Mouse (Mus musculus) embryonic facial prominence, embryonic 15.5 days (tissue): ENCODE data around the gene Dctd. TPM values are rescaled to one million over a fixed set of nuclear protein-coding genes. Genes with fewer than 3 reads are reported as not detected.

Experiments used
- ATAC-seq: fragments of 200-750 bp; cut with Nextera tagmentation; 2 replicates; pipeline ENCODE4 v1.8.0; 2017; ENCODE audit warnings: low read depth, moderate TSS enrichment; ENCODE audit not compliant: insufficient number of reproducible peaks, low FRiP score, low TSS enrichment
- H3K27ac ChIP-seq: fragments of 300-500 bp; sonication (generic); replicated peaks from 2 replicates; pipeline ENCODE4 v1.5.1; 2015; ENCODE audit warnings: mild to moderate bottlenecking, inconsistent platforms
- H3K27me3 ChIP-seq: fragments of 300-500 bp; sonication (generic); 2 replicates; pipeline ENCODE4 v1.6.1; 2015; ENCODE audit warnings: inconsistent platforms
- H3K36me3 ChIP-seq: fragments of 300-500 bp; sonication (generic); 2 replicates; pipeline ENCODE4 v1.6.1; 2015; ENCODE audit warnings: mild to moderate bottlenecking, inconsistent platforms
- H3K4me1 ChIP-seq: fragments of 300-500 bp; sonication (generic); 2 replicates; pipeline ENCODE4 v1.6.1; 2015; ENCODE audit warnings: inconsistent platforms
- H3K4me2 ChIP-seq: fragments of 300-500 bp; sonication (generic); replicated peaks from 2 replicates; pipeline ENCODE4 v1.6.1; 2015; ENCODE audit warnings: mild to moderate bottlenecking, inconsistent platforms
- H3K4me3 ChIP-seq: fragments of 300-500 bp; sonication (generic); replicated peaks from 2 replicates; pipeline ENCODE4 v1.5.1; 2015; ENCODE audit warnings: mild to moderate bottlenecking, inconsistent platforms
- H3K9ac ChIP-seq: fragments of 300-500 bp; sonication (generic); 2 replicates; pipeline ENCODE4 v1.6.1; 2015; ENCODE audit warnings: inconsistent platforms
- H3K9me3 ChIP-seq: fragments of 300-500 bp; sonication (generic); replicated peaks from 2 replicates; pipeline ENCODE4 v1.6.1; 2016; ENCODE audit warnings: inconsistent platforms
- WGBS: fragments of 180-500 bp; shearing (Covaris S2); methylation state at CpG from one replicate; pipeline ENCODE4 v1.1.7; 2015; 5-methylcytosine and 5-hydroxymethylcytosine counted together
- polyA plus RNA-seq: library from polyadenylated mRNA; unstranded; fragments of >200 nt; fragmentation: Nextera tagmentation; extraction: Ambion mirVana; gene quantifications from 2 replicates; pipeline ENCODE4 v1.2.1, GENCODE M21; 2015

Gene Dctd
- 24.3 and 24.9 TPM in 2 replicates for polyA plus RNA-seq

DNA sequence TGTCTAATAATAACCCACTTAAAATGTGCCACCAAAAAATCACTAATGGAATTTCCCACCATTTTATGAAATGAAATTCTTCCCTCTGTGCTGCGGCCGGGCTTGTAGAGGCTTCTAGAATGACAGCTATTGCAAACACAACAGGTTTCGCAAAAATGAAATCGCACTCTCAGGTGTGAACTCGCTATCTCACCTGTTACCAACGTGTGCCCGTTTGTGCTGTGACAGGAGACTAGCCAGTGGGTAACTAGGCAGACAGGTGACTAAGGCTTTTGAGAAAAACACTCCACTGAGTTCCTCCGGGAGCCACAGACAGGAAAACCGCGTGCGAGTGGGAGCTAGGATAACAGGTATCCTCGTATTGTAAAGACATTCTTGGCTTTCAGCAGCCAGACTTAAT is at the start of gene Dctd:
Gene Dctd, plus strand, starts transcription at position 301 of the 400 bp plus-strand sequence.
- Histone ChIP-seq H3K4me2 (peak within 1 kb of the TSS; percentile 59), H3K36me3 (no peaks in the 10 kb centered on the region), H3K27me3 (no peaks in the 10 kb centered on the region), H3K9me3 (no peaks in the 10 kb centered on the region), H3K4me1 (peaks cover 4% of the 10 kb centered on the region), H3K27ac (no peak within 1 kb of the TSS), H3K4me3 (peak within 1 kb of the TSS; percentile 32), H3K9ac (no peak within 1 kb of the TSS)
- WGBS, result 70% methylated on average over 12 of the region's 12 CpGs
- ATAC-seq, result no peak

DNA sequence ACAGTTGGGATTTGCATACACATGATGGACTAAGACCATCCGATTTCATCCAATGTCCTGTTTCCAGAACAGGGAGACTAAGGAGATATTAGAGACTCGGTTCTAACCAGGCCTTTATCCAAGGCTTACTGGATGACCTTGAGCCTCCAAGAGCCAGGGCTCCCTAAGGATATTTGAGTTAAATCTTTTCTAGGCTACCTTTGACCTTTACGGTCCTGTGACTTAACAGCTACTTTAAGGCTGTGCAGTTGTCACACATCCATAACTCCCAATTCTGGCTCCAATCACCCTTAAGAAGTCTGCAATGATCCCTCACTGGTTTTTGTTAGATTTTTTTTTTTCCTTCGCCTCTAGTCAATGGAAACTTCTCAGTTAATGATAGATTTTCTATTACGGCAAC is 45.3 kb upstream of the Dctd start:
- Histone ChIP-seq H3K9ac (no peak overlapping the region), H3K27ac (no peak overlapping the region), H3K4me1 (no peaks in the 10 kb centered on the region), H3K36me3 (no peaks in the 10 kb centered on the region), H3K9me3 (no peaks in the 10 kb centered on the region), H3K4me2 (no peak overlapping the region), H3K4me3 (no peak overlapping the region), H3K27me3 (no peaks in the 10 kb centered on the region)
- ATAC-seq, result no peak
- WGBS, result 83% methylated on average over 5 of the region's 5 CpGs

DNA sequence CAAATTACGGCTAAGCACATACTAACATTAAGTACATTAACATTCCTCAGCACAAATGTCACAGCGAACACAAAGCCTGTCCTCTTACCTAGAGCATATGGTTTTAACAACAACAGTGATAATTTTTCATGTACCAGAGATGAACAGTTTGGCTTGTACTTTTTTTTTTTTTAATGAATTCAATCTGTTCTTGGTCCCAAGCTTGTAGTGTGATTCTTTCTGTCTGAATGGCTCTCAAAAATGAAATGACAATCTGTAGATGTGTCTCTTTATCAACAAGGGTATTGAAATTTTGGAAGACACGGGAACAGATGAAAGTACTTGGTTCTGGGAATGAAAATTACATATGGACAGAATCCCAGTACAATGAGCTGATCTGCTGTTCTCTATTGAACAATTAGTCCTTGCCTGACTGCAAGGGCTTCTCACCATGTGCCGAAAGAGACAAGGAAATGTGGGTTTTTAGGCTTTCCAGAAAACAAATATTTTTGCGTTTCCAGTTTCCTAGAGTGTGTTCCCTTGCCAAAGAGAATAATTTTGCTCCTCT is 35.3 kb upstream of the Dctd start:
- H3K4me1 ChIP-seq, result no peaks in the 10 kb centered on the region
- ATAC-seq, result no peak

DNA sequence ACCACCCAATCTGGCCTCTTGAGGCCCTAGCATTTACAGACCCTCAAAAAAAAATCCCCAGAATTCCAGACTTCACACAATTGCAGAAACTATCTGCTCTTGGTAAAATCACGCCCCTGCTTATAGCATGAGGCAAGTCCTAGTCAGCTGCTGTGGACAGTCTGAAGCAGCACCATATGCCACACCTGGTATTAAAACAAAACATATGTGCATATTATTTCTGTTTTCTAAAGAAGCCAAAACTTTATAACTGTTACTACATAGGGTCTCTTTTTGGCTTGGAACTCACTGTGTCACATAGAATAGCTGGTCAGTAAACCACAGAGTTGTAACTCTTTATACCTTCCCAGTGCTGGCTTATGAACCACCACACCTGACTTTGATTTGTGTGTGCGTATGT is 24.7 kb upstream of the Dctd start:
- Histone ChIP-seq H3K4me1 (no peaks in the 10 kb centered on the region), H3K27ac (no peak overlapping the region), H3K4me2 (no peak overlapping the region), H3K27me3 (no peaks in the 10 kb centered on the region), H3K4me3 (no peak overlapping the region), H3K9ac (no peak overlapping the region), H3K9me3 (no peaks in the 10 kb centered on the region), H3K36me3 (no peaks in the 10 kb centered on the region)
- no peak for ATAC-seq
- WGBS, result 51% methylated on average over 2 of the region's 2 CpGs

More for the DNA sequence above, 35.3 kb upstream of the Dctd start:
- Histone ChIP-seq H3K4me3 (no peak overlapping the region), H3K36me3 (no peaks in the 10 kb centered on the region), H3K27ac (no peak overlapping the region), H3K27me3 (no peaks in the 10 kb centered on the region), H3K9me3 (no peaks in the 10 kb centered on the region), H3K9ac (no peak overlapping the region), H3K4me2 (no peak overlapping the region)
- WGBS, result 39% methylated on average over 5 of the region's 5 CpGs

DNA sequence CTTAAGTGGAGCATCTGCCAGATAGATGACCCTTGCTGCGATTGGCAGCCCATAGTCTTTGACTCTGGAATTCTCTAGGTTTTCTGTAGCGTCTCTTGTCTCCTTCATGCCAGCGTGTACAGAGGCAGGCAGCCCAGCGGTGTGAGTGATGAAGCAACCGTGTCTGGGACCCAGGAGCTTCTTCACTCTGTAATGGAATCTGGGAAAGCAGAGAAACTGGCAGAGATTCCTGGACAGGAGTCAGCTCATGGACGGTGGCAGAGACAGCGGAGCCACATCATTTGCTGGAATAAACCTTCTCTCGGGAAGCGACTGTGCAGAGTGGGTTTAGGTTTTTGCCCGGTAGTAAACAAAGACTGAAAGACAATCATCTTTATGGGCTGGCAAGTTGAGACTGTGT is 16.5 kb upstream of the Dctd start:
- WGBS, result 71% methylated on average over 10 of the region's 10 CpGs
- Histone ChIP-seq H3K36me3 (no peaks in the 10 kb centered on the region), H3K4me2 (no peak overlapping the region), H3K4me3 (no peak overlapping the region), H3K9me3 (no peaks in the 10 kb centered on the region), H3K27me3 (no peaks in the 10 kb centered on the region), H3K4me1 (no peaks in the 10 kb centered on the region), H3K9ac (0 out of 2 replicates have a peak overlapping the region, but pooled peaks have one; percentile 2), H3K27ac (no peak overlapping the region)
- no peak for ATAC-seq

DNA sequence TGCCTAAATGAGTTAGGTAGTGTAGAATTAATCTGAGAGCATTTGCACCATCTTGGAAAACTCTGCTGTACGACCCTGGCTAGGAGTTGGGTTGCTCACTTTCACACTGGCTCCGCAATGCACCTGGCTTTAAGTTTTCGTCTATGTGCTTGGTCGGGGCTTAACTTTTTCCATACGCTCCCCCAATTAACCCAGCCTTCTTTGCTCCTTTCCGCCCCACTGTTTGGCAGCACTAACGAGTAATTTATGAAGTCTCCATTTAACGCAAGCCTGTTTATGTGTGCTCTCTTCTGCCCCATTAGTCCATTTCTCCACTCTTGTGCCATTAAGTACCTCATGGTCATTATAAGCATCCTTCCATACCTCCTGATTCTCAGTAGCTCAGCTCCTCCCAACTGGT is 8.2 kb upstream of the Dctd start:
- H3K4me1 ChIP-seq, result no peaks in the 10 kb centered on the region
- no peaks in the 10 kb centered on the region for H3K9me3 ChIP-seq
- no peaks in the 10 kb centered on the region for H3K27me3 ChIP-seq
- no peak overlapping the region for H3K4me2 ChIP-seq
- H3K36me3 ChIP-seq, result no peaks in the 10 kb centered on the region
- H3K4me3 ChIP-seq, result no peak overlapping the region
- H3K27ac ChIP-seq, result no peak overlapping the region
- H3K9ac ChIP-seq, result no peak overlapping the region
- 45% methylated on average over 8 of the region's 8 CpGs for WGBS
- no peak for ATAC-seq

DNA sequence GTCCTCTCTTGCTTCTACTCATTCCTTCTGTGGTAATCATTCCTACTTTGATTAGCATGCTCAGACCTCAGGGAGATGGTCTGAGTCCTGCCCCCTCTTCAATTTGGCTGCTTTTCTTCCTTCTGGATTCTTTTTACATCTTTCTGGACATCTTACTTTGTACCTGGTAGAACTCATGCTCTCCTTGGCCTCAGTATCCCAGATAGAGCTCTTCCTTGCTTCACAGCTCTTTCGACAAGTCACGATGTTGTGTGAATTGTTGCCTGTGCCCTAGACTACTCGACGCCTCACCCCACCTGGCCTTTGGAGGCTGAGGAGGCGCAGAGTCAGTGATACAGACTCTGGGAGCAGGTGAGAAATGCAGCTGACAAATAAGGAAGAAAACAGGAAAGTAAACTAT is 3.5 kb upstream of the Dctd start:
- H3K9ac ChIP-seq, result no peak overlapping the region
- WGBS, result 93% methylated on average over 5 of the region's 5 CpGs
- H3K27me3 ChIP-seq, result no peaks in the 10 kb centered on the region
- H3K27ac ChIP-seq, result no peak overlapping the region
- no peak overlapping the region for H3K4me2 ChIP-seq
- no peak for ATAC-seq
- H3K4me1 ChIP-seq, result peaks cover 4% of the 10 kb centered on the region
- no peak overlapping the region for H3K4me3 ChIP-seq
- H3K36me3 ChIP-seq, result no peaks in the 10 kb centered on the region
- no peaks in the 10 kb centered on the region for H3K9me3 ChIP-seq

DNA sequence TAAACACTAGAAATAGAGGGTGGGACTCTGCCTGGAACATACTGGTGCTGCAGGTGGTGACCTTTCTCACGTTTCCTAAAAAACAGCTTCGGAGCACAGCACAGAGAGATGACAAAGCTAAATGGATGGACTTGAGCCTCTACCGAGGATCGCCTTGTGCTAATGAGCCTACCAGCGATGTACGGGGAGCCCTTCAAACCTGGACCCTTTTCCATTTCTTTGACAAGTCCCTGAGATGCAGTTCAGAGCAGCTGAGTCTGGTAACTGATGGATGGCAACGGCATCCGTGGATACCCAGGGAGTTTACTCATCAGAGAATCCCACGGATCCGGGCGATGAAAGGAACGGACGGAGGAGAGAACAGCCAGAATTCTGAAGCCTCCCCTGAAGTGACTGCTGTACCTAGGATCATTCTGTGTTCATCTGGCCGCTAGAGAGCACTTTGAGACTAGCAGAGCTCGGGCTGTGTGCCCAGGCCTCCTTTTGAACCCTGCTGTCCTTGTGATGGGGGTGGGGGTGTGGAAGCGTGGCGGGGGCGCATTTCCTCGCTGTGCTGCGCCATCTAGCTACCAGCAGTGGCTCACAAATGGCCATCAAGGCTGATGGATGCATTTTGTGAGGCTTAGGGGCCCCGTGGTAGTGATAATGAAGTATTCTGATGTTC is 1.6 kb upstream of the Dctd start:
- Histone ChIP-seq H3K36me3 (no peaks in the 10 kb centered on the region), H3K4me1 (peaks cover 4% of the 10 kb centered on the region), H3K4me2 (peak overlapping the region; percentile 59), H3K4me3 (peak overlapping the region; percentile 32), H3K9me3 (no peaks in the 10 kb centered on the region), H3K27ac (no peak overlapping the region), H3K9ac (no peak overlapping the region), H3K27me3 (no peaks in the 10 kb centered on the region)
- 11% methylated on average over 21 of the region's 21 CpGs for WGBS
- peak; percentile 87 for ATAC-seq

DNA sequence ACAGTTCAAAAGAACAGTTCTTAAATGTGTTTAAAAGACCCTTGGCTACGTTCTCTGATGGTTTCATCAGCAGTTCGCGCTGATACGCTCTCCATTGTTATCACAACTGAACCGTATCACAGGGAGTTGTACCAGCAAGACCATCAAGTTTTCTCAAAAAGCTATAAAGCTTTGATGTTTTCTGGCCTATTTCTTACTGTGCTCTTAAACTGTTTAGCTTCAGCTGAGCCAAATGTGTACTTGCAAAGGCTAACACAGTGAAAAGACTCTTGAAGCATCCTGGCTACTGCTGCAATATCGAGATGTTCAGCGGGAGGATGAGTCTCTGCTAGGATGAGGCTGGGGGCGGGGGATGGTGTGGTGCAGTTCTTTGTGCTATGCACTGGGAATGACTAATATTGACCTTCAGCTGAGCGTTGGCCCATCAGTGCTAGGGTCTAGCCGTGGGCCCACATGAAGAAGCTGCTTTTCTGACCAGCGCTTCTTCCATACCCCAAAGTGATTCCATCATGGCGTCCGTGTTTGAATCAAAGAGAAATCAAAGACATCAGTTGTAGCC is 732 bp upstream of the Dctd start:
- Histone ChIP-seq H3K27ac (no peak overlapping the region), H3K4me1 (peaks cover 4% of the 10 kb centered on the region), H3K9ac (no peak overlapping the region), H3K9me3 (no peaks in the 10 kb centered on the region), H3K36me3 (no peaks in the 10 kb centered on the region), H3K27me3 (no peaks in the 10 kb centered on the region), H3K4me3 (peak overlapping the region; percentile 32), H3K4me2 (peak overlapping the region; percentile 59)
- ATAC-seq, result no peak
- WGBS, result 62% methylated on average over 13 of the region's 13 CpGs

DNA sequence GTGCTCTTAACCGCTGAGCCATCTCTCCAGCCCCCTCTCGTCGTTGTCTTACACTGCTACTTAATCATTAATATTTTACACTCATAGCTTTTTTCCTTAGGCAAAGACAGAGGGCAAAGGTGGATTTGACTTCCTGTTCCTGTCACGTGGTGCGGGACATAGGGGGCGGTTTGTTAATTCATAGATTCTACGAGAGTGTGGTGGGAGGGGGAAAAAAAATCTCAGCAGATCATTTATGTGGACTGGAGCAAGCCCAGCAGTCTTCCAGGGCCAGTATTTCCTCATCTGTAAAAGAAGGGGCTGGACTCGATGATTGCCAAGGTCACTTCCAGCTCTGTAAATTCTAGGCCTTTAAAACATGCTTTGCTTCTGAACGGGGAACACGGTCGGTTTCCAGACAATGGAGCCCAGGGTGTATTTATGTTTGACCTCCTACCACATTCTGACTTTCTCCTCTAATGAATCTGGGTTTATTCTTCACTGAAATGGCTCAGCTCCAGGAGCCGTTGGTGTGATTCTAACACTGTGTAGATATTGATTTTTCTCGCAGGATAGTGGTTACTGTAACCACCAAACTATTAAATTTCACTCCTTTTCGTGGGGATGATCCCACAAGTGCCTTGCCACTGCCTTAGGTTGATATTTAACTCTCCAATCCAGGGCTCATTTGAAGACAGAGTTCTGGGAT is 1.4 kb downstream of the Dctd start:
- Histone ChIP-seq H3K27me3 (no peaks in the 10 kb centered on the region), H3K27ac (no peak overlapping the region), H3K9ac (no peak overlapping the region), H3K36me3 (no peaks in the 10 kb centered on the region), H3K4me3 (no peak overlapping the region), H3K4me1 (peaks cover 4% of the 10 kb centered on the region), H3K9me3 (peaks cover 4% of the 10 kb centered on the region), H3K4me2 (no peak overlapping the region)
- no peak for ATAC-seq
- WGBS, result 65% methylated on average over 14 of the region's 14 CpGs

DNA sequence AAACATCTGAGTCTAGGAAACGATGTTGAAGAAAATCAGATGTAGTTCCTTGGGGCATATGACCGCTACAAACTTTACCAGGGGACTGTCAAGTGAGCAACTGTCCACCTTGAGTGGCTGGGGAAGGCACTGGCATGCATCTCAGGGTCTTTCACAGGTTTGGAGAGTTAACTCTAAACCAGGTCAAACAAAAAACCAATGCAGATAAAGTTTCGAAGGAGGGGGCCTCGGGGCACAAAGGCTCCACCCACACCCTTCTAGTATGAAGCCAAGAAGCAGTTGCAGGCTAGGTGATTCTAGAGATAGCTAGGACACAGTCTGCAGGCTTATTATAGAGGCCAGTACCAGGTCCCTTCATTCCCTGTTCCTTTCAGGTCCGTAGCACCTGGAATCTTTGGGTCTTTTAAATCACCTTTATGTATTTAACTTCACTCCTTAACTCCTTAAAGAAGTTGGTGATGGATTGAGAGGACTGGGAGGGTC is 10.5 kb downstream of the Dctd start:
- ATAC-seq, result no peak; the same call in 1 of the 2 replicates
- Histone ChIP-seq H3K36me3 (peaks cover 4% of the 10 kb centered on the region), H3K9me3 (peaks cover 5% of the 10 kb centered on the region), H3K27ac (0 out of 2 replicates have a peak overlapping the region, but pooled peaks have one; percentile 60), H3K27me3 (no peaks in the 10 kb centered on the region), H3K9ac (no peak overlapping the region; the same call in 1 of the 2 replicates), H3K4me2 (peak overlapping the region; percentile 85), H3K4me1 (peaks cover 7% of the 10 kb centered on the region), H3K4me3 (peak overlapping the region; percentile 81)
- WGBS, result 19% methylated on average over 5 of the region's 5 CpGs
